Mouse (Mus musculus) naive thymus-derived CD4-positive, alpha-beta T cell, adult 2 months (primary cell): ENCODE measurements at regions not wholly inside any gene's neighbourhood (a gene's known extent, or its start where the extent isn't known, plus 50 kb on each side); places are given as distances from the start of the nearest gene placed in this dataset.

Experiments used
- DNase-seq: peaks from one replicate; pipeline ENCODE4 v3.0.0-alpha.2; 2011; ENCODE audit warnings: low read depth

GRCm38 (mm10) chr2:167821186-167821585 is 110.7 kb upstream of the Ptpn1 start:
- DNase-seq: no peak

DNA sequence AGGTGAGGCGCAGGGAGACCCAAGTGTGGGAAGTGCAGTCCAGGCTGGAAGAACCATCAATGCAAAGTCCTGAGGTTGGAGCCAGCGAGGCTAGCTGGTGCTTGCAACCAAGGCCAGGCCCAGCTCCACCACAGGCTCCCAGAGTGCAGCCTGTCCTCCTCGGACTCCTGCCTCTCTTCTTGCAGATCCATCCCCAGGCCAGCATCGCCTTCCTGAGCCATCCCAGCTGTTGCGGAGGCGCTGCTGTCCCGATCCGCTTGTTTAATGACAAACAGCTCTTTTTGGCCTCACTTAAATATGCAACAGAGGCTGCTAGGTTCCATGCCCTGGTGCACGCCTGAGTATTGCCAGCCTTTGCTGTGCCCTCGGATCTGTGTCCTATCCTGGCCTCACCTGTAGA is 113.1 kb upstream of the Ptpn1 start:
- no peak for DNase-seq

DNA sequence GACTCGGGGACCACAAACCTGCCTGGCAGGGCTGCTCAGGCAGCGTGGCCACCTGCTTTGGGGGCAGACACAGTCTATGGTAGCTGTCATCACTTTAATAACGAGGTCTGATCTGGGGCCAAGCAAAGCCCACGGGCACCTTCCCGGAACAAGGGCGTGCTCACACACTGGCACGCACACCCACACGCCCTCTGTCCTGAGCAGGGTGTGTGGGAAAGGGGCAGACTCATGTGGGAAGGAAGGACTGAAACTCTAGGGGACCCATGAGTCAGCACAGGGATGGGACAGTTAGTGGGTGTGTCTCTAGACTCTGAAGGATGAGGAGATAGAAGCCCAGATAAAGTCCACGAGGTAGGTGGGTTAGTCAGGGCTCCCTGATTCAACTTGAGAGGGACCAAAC is 114.8 kb upstream of the Ptpn1 start:
- DNase-seq: no peak

DNA sequence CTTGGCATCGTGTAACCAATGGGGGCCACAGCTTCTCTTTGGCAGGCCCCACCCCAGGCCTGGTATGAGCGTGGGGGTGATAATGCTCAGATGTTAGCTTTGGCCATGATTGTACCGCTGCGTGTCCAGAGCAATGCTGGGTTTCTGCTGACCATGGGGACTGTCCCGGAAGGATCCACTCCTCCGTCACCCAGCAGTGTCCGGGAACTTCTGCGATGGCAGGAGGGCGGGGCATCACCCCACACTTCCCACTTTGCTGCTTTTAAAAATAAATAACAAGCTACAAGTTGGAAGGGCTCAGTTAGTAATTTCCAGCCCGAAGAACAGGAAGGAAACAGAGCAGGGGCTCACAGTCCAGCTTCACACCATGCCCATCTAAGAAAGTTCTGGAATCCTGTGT is 116.7 kb upstream of the Ptpn1 start:
- no peak for DNase-seq

DNA sequence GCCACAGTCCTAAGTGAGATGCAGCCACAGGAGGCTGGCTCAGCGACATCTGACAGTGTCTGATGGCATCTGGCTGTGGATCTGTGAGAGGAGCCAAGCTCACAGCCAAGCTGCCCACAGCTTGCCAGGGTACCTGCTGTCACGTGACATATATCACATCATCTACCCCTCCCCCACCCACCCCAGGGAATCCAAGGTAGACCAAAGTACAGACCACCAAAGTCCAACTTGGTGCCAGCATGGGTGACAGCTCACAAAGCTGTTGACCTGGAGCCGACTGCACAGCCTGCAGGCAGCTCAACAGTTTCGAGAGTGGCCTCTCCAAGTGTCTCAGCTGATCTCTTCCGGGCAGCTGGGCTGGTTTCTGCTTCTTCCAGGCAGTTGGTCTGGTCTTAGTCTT is 119.6 kb upstream of the Tmem189 start:
- DNase-seq: no peak

DNA sequence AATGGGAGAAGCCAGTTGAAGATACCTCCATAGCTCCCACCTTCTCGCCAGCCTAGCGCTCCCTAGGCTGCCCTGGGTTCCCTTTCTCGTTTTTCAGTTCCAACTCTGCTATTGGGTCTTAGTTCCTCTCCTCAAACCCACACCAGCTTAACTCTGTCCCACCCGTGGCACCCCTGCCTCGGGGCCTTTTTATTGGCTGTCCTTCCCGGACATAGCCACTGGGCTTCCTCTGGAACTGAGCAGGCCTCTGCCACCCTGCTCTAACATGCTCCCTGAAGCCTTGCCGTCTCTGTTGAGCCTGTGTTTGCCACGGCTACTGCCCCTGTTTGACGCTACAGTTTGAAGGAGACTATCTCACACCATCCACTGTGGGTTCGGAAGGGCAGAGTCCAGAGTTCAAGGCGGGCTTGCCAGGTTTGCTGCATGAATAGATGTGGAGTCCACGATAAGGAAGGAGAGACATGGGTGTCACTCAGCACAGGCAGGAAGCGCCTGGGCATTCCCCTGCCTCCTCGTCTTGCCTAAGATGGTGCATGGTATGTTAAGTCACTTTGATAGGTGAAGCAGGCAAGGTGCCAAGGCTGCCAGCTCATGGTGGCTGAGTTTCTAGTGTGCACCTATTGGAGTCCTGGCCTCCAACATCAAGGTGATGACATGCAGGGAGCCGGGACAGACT is 116.1 kb upstream of the Tmem189 start:
- peak; percentile 80 for DNase-seq

DNA sequence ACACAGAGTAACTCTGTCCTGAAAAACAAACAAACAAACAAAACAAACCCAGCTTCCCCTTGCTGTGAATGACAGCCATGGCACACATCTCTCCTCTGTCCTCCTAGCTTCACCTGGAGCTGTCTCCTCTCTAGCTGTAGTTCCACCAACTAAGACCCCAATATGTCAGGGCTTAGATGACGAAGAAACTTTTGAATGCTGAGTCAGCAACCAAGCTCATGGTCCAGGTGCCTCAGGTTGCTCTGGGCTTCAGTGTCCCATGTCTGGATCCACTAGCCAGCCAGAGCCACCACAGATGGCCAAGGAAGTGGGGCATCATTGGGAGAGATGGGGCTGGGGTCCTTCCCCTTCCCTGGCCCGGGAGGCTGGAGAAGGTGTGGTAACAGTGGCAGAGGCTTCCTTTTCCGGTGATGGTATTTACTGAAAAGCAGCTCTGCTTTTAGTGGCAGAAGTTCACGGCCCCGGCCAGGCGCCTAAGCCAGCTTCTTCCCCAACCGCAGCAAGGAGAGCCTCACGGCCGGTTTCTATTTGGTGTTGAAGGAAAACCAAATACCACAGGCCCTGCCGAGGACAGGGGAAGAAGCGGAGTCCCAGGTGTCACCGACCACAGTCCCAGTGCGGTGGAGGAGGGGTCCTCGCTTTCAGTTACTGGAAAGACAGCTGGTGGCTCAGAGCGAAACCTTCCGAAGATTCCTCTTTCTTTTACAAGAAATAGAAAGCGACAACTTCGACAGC is 115.0 kb upstream of the Tmem189 start:
- peak; percentile 63 for DNase-seq

DNA sequence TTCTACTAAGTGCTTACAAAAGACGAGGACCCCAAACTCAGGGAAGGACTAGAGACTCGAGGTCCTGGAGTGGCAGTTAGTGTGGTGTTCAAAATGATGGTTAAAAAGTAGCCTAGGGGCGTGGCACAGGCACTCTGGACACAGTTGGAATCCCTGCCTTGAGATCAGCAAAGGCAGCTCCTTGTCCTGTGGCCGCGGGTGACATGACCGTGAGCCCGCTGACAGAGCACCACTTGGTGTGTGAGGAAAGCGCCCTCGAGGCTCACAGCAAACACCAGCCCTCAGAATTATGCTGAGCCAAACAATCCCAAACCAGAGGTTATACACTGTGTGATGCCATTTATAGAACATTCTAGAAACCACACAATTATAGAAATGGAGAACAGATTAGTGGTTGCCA is 112.9 kb upstream of the Tmem189 start:
- DNase-seq: no peak

DNA sequence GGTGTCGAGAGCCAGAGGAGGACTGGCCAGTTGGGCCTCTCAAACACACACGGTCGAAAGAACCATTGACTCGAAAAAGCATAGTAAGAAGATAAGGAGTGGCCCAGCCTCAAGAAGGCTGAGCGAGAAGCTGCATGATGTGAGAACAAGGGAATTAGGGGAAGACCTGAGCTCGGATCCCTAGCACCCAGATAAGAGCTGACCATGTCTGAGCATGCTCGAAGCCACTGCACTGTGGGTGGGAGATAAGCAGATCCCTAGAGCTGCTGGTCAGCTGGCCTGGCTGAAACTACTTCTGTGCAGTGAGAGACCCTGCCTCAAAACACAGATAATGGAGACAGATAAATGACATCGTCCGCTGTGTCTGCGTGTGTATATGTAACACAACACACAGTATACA is 111.8 kb upstream of the Tmem189 start:
- DNase-seq: no peak

- DNase-seq: no peak
These were observed 111.1 kb upstream of the Tmem189 start for GRCm38 (mm10) chr2:167800648-167801245.

DNA sequence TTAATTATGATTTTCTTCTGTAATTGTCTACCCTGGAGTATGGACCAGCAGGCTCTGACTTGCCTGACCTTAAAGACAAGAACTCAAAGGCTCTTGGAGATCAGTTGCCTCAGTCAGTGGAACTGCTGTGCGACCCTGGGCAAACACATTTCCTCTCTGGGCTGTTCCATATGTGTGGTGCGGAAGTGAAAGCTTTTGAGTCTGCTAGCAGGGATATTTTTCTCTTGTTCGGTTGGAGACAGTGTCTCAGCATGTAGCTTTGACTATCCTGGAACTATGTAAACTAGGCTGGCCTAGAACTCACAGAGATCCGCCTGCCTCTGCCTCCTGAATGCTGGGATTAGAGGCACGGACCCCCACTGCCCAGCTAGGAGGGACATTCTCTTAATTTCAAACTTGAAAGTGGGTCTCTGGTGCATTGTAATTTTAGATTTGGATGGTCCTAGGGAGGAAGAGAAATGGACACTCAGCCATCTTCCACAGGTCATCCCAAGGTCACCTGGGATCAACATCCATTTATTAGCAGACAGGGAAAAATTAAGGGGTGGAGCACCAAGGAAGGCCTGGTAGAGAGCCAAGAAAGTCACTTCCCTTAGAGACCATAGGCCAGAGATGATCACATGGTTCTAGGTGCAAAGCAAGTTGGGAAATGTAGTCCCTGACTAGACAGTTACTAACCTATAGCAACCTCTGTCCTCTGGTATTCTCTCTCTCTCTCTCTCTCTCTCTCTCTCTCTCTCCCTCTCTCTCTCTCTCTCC is 110.2 kb upstream of the Tmem189 start:
- DNase-seq: peak; percentile 39

DNA sequence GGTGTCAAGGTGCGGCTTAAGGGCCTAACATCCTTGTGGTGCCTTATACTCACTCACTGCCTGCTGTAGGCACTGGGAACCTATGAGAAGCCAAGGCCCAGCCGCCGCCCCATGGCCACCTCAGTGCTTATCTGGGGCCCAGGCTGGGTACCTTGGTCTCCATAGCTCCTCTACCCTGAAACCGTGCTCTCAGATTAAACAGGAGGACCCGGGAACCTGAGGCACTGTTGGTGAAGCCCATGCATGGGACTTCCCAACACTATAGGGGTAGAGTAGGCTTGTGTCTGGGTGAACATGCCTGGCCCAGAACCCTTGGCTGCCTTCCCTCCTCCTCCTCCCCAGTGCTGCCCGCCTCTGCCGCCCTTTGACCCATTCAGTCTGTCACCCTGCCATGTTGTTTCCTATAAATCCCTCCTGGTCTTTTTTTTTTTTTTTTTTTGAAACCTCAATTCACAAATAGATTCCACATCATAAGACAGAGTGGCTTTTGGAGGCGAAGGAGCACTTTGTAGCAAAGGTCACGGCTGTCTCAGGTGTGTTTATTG is 109.4 kb upstream of the Tmem189 start:
- DNase-seq: no peak

DNA sequence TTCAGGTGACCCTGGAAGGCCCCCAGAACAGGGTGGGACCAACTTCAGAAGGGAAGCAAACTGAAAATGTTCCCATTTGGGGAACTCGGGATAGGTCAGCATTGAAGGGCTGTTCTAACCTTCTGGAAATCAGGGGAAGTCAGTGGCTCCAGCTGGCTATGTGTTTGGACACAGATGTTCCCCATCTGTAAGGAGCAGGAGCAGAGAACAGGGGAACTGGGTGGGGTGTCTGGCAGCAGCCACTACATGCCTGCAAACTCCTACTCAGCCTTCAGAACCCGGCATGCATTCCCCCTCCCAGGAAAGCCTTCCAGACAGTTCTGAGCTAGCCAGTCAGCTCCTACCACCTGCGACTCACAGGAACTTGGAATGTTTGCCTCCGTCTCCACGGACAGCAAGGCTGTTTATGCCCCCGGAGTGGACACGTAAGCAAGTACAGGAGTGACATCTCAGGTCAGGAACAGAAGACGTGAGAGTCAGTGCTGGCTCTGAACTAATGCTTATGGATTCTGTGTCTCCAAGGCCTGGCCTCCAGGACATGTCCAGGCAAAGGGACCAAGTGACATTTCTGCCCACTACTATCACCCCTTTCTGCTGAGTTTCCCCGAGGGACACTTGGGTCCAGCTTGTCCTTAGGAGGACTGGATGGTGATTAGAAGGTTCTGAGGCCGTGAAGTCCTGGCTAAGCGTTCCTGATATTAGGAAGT is 108.6 kb upstream of the Tmem189 start:
- no peak for DNase-seq

GRCm38 (mm10) chr2:167795491-167795890 is 105.9 kb upstream of the Tmem189 start:
- DNase-seq: no peak

- DNase-seq: no peak
These were observed 104.3 kb upstream of the Tmem189 start for GRCm38 (mm10) chr2:167793916-167794315.

GRCm38 (mm10) chr2:167792753-167793152 is 103.1 kb upstream of the Tmem189 start:
- no peak for DNase-seq

- DNase-seq: no peak
These were observed 102.7 kb upstream of the Tmem189 start for GRCm38 (mm10) chr2:167792330-167792729.

DNA sequence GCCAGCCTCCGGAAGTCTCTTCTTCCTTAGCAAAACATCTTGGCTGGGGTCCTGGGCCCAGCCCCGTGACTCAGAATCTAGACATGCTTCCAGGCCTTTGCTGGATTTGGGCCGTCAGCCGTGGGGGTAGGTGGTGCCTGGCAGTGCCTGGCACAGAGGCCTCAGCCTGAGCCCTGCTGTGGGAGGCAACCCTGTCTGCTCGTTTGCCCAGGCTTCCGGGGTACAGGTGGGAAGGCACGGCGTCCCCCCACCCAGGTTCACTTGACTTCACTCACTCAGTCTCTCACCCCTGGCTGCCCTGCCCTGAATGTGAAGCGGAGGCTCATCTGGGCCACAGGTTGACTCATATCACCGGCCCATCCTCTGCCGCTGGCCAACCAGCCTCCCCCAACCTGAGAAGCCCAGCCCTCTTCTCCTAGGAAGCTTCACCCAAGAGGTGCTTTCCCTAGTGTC is 99.9 kb upstream of the Tmem189 start:
- no peak for DNase-seq

- no peak for DNase-seq
These were observed 97.3 kb upstream of the Tmem189 start for GRCm38 (mm10) chr2:167786951-167787350.

GRCm38 (mm10) chr2:167784353-167784752 is 94.7 kb upstream of the Tmem189 start:
- no peak for DNase-seq

GRCm38 (mm10) chr2:167783374-167783773 is 93.8 kb upstream of the Tmem189 start:
- no peak for DNase-seq
